In genomic region chr2:168423551-168423950, GRCm38 (mm10) we compare ENCODE assay signal across 10 mouse cellular contexts.
DNase-seq lines count a peak whose midpoint lies in the region; ATAC-seq lines count a peak whose summit lies in the region.
"Had no signal": no experiment of that assay in that cellular context is flagged by ENCODE, and none has a peak within 500 bp of the region (broad histone marks: within the 10 kb centered on the region; RNA-seq: fewer than 3 reads in every experiment).

No protein-coding gene starts in this region.

- DNase-seq in adrenal gland, postnatal 14 days = peak; percentile 35
- no peak for DNase-seq in adrenal gland, postnatal 4 days (ENCODE audit: low spot score in 2 of 2)
- peak; percentile 47 to 60 for DNase-seq in layer of hippocampus, postnatal 10 days (ENCODE audit: low spot score in 2 of 2)
- DNase-seq in layer of hippocampus, adult 8-10 months (ENCODE audit: low spot score in 2 of 2) = no peak
- DNase-seq in NIH3T3 (ENCODE audit: low read depth) = peak; percentile 21
- DNase-seq in limb, embryonic 11.5 days (ENCODE audit: low spot score) = peak; percentile 44
- DNase-seq in natural killer cell, adult 2 months (ENCODE audit: low spot score in 2 of 2) = no peak
- no peak for DNase-seq in layer of hippocampus, postnatal 36 days
- DNase-seq: right cerebral cortex, postnatal 14 days; thymus, postnatal 25 days had no signal

- H3K36me3 ChIP-seq in limb, embryonic 11.5 days (ENCODE audit: control insufficient read depth, insufficient read depth, low read length) = no peaks in the 10 kb centered on the region

- no peak overlapping the region for H3K27ac ChIP-seq in limb, embryonic 11.5 days (replicated peaks; ENCODE audit: low read depth, low read length)

- no peak overlapping the region for H3K9ac ChIP-seq in limb, embryonic 11.5 days (ENCODE audit: low read length)

- peaks cover 7% of the 10 kb centered on the region; the same call in 1 of the 2 replicates for H3K4me1 ChIP-seq in limb, embryonic 11.5 days (ENCODE audit: control insufficient read depth, insufficient read depth, low read length)

- no peak for ATAC-seq in limb, embryonic 11.5 days (ENCODE audit: insufficient number of reproducible peaks, low FRiP score, low TSS enrichment, low read depth)

- no peak overlapping the region for H3K4me3 ChIP-seq in limb, embryonic 11.5 days (ENCODE audit: low read depth, low read length)

- H3K9me3 ChIP-seq in limb, embryonic 11.5 days (ENCODE audit: control insufficient read depth, low read length) = no peaks in the 10 kb centered on the region

- H3K27me3 ChIP-seq in limb, embryonic 11.5 days (ENCODE audit: control insufficient read depth, insufficient read depth, low read length) = no peaks in the 10 kb centered on the region

- 62% methylated on average over 6 of the region's 6 CpGs for WGBS in limb, embryonic 11.5 days

- H3K4me2 ChIP-seq in limb, embryonic 11.5 days (ENCODE audit: low read depth, severe bottlenecking) = no peak overlapping the region

Comparison
In these comparisons a context has a peak if more than half of its experiments do, and no peak if none do; other contexts are left out.
1. DNase-seq: peak in adrenal gland, postnatal 14 days (single experiment), layer of hippocampus, postnatal 10 days (2 of 2), NIH3T3 (single experiment) and limb, embryonic 11.5 days (single experiment); none in adrenal gland, postnatal 4 days (0 of 2), layer of hippocampus, adult 8-10 months (0 of 2), natural killer cell, adult 2 months (0 of 2) and layer of hippocampus, postnatal 36 days (0 of 2).